Mouse (Mus musculus) layer of hippocampus, adult 2 months (tissue): ENCODE results near the gene Ap4m1. TPM values are rescaled to one million over a fixed set of nuclear protein-coding genes. Genes with fewer than 3 reads are reported as not detected.

Experiments
- DNase-seq, 2 experiments: peaks; one replicate each; pipeline ENCODE4 v3.0.0; 2022; ENCODE audit warnings: low spot score in 2 of 2
- H3K27ac ChIP-seq: fragments of 200-600 bp; 2 replicates; pipeline ENCODE4 v1.8.1; 2022
- H3K4me3 ChIP-seq: fragments of 200-600 bp; 2 replicates; pipeline ENCODE4 v1.8.1; 2022; ENCODE audit warnings: mild to moderate bottlenecking
- CTCF ChIP-seq: fragments of 200-600 bp; conservative IDR thresholded peaks from 2 replicates; pipeline ENCODE4 v1.8.1; 2022; ENCODE audit warnings: antibody characterized with exemption, mild to moderate bottlenecking, moderate library complexity
- long read RNA-seq, 2 experiments: library from polyadenylated mRNA; stranded (forward); transcript quantifications; one replicate each; pipeline ENCODE4 v2.0.0; 2021; ENCODE audit warnings: borderline mapping rate in 2 of 2
- total RNA-seq, 2 experiments: library from RNA; stranded (reverse); gene quantifications; 2 replicates each; pipeline ENCODE4 v1.2.3; 2021

The Ap4m1 gene
- total RNA-seq = 10 to 100 TPM; 25.6 to 26.2 TPM
- long read RNA-seq, experiment 1, partial matches to known transcripts = 1 of 11 reads
- long read RNA-seq, experiment 1, other reads (novel, unspliced or antisense) = 8 of 11 reads
- long read RNA-seq, experiment 2, partial matches to known transcripts = 2 of 5 reads
- long read RNA-seq, experiment 2, other reads (novel, unspliced or antisense) = 1 of 5 reads

DNA sequence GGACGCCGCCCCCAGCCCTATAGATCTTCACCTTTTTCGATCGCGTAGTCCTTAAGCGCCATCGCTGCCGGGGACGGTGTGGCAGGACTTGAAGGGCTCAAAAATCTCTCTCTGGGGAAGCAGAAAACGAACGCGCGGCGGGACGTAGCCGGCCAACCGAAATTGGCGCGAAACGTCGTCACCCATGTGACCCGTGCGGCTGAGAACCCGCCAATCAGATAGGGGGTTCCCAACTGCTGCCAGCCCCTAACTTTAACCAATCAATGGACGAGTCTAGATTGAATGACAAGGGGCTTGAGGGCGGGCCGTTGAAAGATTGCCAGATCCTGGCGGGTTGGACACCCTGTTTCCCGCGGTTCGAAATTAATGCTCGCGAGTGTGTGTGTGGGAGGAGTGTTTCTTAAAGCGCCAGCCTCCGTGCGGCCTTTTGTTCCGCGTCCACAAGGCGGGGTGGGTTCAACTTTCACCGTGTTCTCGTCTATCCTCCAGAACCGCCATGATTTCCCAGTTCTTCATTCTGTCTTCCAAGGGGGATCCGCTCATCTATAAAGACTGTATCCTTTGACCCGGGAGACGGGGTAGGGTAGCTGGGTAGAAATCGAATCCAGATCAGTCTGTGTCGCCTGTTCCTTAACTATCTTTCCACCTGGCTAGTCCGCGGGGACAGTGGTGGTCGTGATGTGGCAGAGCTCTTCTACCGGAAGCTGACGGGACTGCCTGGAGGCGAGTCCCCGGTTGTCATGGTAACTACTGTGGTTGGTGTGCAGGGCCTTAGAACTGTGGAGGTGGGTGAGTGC lies at the start of gene Ap4m1, which contains the start of gene Mcm7:
Gene Ap4m1 (plus strand): TSS at position 308 of the 797 bp plus-strand sequence.
Gene Mcm7 (minus strand): TSS at position 728 of the 797 bp plus-strand sequence.
- peak; percentile 98 for DNase-seq
- peak; percentile 43 for TF ChIP-seq CTCF
- H3K4me3 ChIP-seq = peak within 1 kb of the TSS; percentile 84
- H3K27ac ChIP-seq = peak within 1 kb of the TSS; percentile 96

DNA sequence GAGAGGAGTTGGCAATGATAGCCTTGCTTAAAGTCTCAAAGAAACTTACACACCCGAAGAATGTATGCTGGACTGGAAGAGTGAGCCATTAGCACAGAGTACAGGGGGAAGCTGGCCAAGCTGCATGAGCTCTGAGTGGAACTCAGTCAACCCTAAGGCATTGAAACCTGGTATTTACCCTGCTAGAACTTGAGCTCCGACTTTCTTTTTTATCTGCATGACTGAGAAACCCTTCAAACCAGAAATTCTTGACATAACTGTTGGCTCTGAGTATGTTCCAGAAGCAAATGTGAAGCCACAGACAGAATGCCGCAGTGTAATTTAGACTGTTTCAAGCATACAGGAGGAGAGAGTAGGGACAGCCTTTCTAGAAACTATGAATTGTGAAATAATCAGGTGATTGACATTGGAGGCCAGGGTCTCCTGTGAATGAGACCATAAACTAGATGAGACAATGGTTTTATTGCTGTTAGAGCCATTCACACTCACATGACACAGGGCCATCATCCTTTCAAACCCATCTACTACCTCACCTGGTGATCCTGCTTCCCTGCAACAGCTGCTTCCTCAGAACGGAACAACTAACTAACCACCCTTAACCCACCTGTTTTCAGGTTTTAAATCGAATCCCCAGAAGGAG lies 39.3 kb upstream of the Ap4m1 start:
- no peak for DNase-seq
- H3K27ac ChIP-seq = no peak overlapping the region
- no peak for TF ChIP-seq CTCF
- H3K4me3 ChIP-seq = no peak overlapping the region

DNA sequence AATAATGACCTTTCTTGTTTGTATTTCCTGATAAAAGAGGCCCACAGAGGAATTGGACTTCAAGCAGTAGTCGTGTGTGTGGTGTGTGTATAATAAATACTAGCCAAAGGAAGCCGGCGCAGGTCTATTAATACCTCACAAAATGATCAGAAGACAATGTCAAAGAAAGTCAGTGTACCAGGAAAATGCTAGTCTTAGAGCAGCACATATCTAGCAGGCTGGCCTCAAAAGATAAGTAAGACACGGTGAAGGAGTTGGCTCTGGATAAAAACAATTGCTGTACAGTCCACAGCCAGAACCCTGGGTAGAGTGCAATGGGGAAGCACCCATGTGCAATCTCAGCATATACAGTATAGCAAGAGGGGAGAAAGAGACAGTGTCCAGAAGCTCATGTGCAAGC lies 34.5 kb upstream of the Ap4m1 start:
- H3K27ac ChIP-seq = no peak overlapping the region
- DNase-seq = no peak
- H3K4me3 ChIP-seq = no peak overlapping the region
- no peak for TF ChIP-seq CTCF

DNA sequence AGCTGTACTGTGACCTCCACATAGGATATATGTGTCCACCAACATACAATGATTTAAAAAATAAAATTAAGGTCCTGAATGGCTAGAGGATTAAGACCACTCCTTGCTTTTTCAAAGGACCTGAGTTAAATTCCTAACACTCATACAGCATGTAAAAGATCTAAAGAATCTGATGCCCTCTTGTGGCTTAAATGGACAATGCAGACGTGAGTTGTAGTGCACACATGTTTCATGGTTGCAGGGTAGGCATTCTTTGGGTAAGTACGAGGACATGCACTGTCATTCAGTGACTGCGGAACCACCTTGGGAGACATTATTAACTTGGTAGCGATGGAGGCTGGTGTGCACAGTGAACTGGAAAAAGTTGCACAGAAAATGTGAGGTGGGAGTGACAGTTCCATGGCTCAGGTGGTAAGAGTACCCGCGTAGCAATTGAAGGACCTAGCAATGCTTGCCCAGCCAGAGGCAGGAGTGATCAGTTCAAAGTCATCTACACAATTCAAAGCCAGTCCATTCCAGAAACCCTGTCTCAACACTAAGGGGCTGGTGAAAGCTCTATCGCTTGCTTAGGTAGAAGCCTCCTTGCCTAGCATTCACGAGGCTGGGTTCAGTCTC lies 33.8 kb upstream of the Ap4m1 start:
- no peak for DNase-seq
- Histone ChIP-seq H3K4me3 (no peak overlapping the region), H3K27ac (no peak overlapping the region)
- TF ChIP-seq CTCF = peak; percentile 80

DNA sequence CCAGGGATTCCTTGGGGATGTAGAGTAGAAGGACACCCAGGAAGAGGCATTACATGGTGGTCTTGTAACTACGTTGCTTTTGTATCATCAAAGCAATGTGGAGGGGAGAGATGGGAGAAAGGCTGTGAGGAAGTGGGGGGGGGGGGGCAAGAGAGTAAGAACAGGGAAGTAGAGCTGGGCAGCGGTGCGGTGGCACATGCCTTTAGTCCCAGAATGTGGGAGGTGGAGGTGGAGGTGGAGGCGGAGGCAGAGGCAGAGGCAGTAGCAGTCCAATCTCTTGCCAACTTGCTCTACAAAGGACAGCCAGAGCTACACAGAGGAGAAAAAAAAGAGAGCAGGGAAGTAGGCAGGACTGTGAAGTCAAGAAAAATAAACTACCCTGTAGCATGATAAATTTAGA lies 33.2 kb upstream of the Ap4m1 start:
- no peak for TF ChIP-seq CTCF
- H3K27ac ChIP-seq = no peak overlapping the region
- no peak overlapping the region for H3K4me3 ChIP-seq
- DNase-seq = no peak

DNA sequence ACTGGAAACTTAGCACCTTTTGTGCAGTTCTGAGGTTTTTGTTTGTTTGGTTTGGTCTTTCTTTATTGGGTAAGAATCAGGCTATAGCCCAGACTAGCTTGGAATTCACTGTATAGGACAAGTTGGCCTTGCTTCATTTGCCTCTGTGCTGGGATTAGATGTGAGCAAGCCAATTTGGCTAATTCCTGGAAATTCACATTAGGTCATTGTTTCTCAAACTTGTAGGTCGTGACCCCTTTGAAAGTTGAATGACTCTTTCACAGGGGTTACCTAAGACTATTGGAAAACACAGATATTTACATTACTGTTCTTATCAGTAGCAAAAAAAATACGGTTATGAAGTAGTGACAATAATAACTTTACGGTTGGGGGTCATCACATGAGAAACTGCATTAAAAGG lies 17.4 kb upstream of the Ap4m1 start:
- peak overlapping the region; percentile 74 for H3K4me3 ChIP-seq
- H3K27ac ChIP-seq = no peak overlapping the region; the same call in 1 of the 2 replicates
- TF ChIP-seq CTCF = no peak
- no peak for DNase-seq

DNA sequence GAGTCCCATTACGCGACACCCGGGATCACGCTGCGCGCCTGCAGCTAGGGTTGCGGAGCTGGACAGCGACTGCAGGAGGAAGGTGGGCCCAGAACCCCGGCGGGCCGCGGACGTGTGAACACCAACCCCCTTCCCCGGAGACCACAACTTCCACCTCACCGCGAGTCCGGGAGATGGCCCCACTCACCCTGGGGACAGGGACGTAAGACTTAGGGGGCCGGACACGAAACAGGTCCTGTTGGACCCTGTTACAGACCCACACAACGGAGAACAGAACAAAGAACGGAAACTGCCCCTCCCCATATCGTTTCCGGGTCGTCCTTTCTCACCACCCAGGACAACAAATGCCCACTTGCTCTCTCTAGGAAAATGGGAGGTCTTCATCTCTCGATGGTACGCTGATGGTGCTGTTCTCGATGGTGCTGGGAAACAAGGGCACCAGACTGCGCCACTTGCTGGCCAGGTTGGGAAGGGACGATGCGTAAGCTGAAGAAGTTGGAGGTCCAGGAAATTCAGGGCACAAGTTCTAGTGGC lies 16.3 kb upstream of the Ap4m1 start, which contains the start of gene Zfp113:
Gene Zfp113 (minus strand): TSS at position 302 of the 534 bp plus-strand sequence.
- TF ChIP-seq CTCF = peak; percentile 87
- H3K27ac ChIP-seq = peak within 1 kb of the TSS; percentile 93
- peak; percentile 90 to 96 for DNase-seq

DNA sequence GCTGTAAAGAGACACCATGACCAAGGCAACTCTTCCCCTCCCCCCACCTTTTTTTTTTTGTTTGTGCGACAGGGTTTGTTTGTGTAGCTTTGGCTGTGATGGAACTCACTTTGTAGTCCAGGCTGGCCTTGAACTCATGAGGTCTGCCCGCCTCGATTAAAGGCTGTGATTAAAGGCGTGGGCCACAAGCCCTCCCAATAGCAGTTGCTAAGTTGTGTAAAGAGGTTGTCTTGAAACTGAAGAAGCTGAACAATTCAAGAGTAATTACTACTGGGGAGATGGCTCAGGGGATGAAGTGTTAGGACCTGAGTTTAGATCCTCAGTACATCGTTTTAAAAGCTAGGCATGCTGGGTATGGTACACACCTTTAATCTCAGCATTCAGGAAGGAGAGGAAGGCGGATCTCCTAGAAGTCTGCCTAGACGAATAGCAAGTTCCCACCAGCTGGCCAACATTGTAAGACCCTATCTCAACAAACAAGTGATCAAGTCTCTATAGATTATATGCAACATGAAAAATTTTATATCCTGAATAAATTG lies 11.5 kb upstream of the Ap4m1 start:
- DNase-seq = no peak
- no peak for TF ChIP-seq CTCF
- H3K27ac ChIP-seq = peak overlapping the region; percentile 83
- H3K4me3 ChIP-seq = peak overlapping the region; percentile 70

More for the DNA sequence above, 16.3 kb upstream of the Ap4m1 start, which contains the start of gene Zfp113:
- H3K4me3 ChIP-seq = peak within 1 kb of the TSS; percentile 74

DNA sequence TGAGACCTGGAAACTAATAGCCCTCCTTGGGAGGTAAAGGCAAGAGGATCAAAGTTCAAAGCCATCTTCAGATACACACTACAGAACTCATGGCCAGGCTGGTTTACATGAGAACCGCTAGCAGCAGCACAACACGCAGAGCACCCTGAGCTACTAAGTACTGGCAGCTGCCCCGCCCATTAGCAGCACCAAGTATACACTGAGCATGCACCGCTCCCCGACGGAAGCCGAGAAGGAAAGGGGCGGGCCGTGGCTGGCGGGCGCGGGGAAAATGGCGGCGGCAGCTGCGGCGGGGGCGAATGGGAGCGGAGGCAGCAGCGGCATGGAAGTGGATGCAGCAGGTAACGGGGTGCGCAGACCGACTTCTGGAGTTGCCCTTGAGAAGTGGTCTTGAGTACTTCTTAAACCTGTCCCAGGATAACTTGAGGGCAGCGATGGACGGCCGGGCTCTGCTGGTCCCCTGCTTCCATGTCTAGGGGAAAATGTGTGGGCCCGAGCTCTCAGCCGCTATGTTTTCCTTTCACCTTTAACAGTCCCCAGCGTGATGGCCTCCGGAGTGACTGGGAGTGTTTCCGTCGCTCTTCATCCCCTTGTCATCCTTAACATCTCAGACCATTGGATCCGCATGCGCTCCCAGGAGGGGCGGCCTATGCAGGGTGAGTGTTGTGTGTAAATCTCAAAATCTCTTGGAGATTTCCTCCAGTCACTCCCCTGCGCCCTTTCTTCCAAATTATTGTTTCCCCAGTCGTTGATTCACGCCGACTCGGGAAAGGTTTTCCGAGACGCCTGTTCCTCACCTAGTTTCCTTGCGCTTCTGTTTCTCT lies 10.7 kb upstream of the Ap4m1 start, which contains the start of gene Cops6:
Gene Cops6 (plus strand): TSS at position 230 of the 824 bp plus-strand sequence.
- peak; percentile 95 to 97 for DNase-seq
- TF ChIP-seq CTCF = peak; percentile 13; the same call in 1 of the 2 replicates
- Histone ChIP-seq H3K27ac (peak within 1 kb of the TSS; percentile 83), H3K4me3 (peak within 1 kb of the TSS; percentile 70)

DNA sequence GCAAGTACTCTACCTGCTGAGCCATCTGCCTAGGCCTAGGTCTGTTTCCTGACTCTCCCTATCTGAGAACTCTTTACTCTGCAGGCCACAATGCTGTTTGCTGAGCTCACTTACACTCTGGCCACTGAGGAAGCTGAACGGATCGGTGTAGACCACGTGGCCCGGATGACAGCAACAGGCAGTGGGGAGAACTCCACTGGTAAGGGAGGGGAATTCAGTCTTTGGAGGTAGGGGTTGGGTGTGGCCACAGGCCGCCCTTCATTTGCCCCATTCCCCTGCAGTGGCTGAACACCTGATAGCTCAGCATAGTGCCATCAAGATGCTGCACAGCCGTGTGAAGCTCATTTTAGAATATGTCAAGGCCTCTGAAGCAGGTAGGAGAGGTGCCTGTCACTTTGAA lies 8.8 kb upstream of the Ap4m1 start:
- Histone ChIP-seq H3K27ac (no peak overlapping the region), H3K4me3 (no peak overlapping the region)
- no peak for DNase-seq
- TF ChIP-seq CTCF = no peak

DNA sequence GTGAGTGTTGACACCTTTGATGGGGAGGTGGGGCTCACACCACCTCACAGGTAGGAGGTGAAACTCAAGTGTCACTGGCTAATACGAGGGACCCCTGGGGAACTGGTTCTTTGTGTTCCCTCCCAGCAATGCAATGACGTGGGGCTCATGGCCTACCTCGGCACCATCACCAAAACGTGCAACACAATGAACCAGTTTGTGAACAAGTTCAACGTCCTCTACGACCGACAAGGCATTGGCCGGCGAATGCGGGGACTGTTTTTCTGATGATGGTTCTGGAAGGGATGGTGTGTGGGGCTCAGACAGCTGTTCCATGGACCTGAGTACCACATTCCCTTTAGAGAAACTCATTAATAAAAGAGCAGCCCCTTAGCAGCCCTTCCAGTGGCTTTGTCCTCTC lies 8.2 kb upstream of the Ap4m1 start:
- Histone ChIP-seq H3K4me3 (no peak overlapping the region), H3K27ac (no peak overlapping the region)
- no peak for TF ChIP-seq CTCF
- DNase-seq = no peak
